Mouse (Mus musculus): ENCODE results near the gene Rundc3a.

GRCm38 (mm10) chr11:102393719-102394420, 667 bp downstream of the Rundc3a start:
- TF ChIP-seq POLR2A (IDR thresholded peaks at IDR 0.05; ENCODE audit: borderline replicate concordance, extremely low read depth, low read depth, low read length) = no peak
- no peak for TF ChIP-seq CTCF (IDR thresholded peaks at IDR 0.05; ENCODE audit: insufficient read depth, low read length)

Measured in lung, adult 2 months (tissue).